Mouse (Mus musculus) heart, adult 2 months (tissue): Measurements from ENCODE around the gene Anks1b.

Experiments
- CTCF ChIP-seq: fragments of 200-600 bp; IDR thresholded peaks from 2 replicates; pipeline ENCODE4 v1.8.1; 2022; ENCODE audit warnings: antibody characterized with exemption, mild to moderate bottlenecking, moderate library complexity
- EP300 ChIP-seq: fragments of 200-500 bp; IDR thresholded peaks from 2 replicates; pipeline ENCODE4 v1.6.1; 2011; ENCODE audit warnings: low read depth, low read length, control low read depth; ENCODE audit not compliant: insufficient read depth
- POLR2A ChIP-seq: fragments of 200-500 bp; IDR thresholded peaks from 2 replicates; pipeline ENCODE4 v1.6.1; 2011; ENCODE audit warnings: mild to moderate bottlenecking, low read depth, low read length, control low read depth; ENCODE audit not compliant: insufficient read depth

DNA sequence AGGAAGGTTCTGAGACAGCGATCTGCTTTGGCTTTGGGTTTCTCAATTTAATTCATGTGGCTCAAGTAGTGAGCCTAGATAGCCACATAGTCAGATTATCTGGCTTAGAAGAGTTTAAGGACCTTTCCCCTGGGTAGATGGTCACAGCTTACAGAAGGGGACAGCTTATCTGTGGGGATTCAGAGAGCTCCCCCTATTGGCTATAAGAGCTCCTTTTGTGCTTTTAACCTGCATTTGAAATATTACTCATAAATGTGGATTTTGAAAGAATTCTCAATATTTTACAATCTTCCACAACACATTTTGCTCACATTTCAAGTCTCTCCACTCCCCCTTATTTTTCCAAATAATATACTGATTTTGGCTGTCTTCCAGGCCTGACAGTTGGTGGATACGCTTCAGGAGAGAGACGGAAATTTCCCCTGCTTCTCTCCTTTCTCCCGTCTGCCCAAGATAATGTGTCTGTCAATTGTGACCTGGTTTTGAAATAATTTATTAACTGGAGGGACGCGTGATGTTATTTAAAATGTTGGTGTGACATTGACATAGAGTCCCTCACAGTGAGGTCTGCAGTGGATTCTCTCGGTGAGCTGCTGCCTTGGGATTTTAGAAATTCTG, 29.5 kb downstream of the Anks1b start:
- TF ChIP-seq POLR2A (no peak), EP300 (no peak), CTCF (0 out of 2 replicates have a peak, but pooled peaks have one; percentile 8)
